Mouse (Mus musculus): Measurements from ENCODE around the gene Ccr6.

The Ccr6 gene

GRCm38 (mm10) chr17:8235743-8236142 is at the start of gene Ccr6:
Gene Ccr6, plus strand, starts transcription at chr17:8236043.
- DNase-seq = no peak

- DNase-seq = no peak
Observed at GRCm38 (mm10) chr17:8193678-8194077, 42.2 kb upstream of the Ccr6 start.

- no peak for DNase-seq
Observed at GRCm38 (mm10) chr17:8195685-8196376, 40.0 kb upstream of the Ccr6 start.

- no peak for DNase-seq
Observed at GRCm38 (mm10) chr17:8197652-8198051, 38.2 kb upstream of the Ccr6 start.

- DNase-seq = no peak
Observed at GRCm38 (mm10) chr17:8199067-8199935, 36.5 kb upstream of the Ccr6 start.

GRCm38 (mm10) chr17:8199936-8200330 is 35.9 kb upstream of the Ccr6 start:
- DNase-seq = no peak

GRCm38 (mm10) chr17:8203487-8203886 is 32.4 kb upstream of the Ccr6 start:
- no peak for DNase-seq

GRCm38 (mm10) chr17:8205221-8205631 is 30.6 kb upstream of the Ccr6 start:
- peak; percentile 61 for DNase-seq

GRCm38 (mm10) chr17:8206691-8207090 is 29.2 kb upstream of the Ccr6 start:
- DNase-seq = no peak

GRCm38 (mm10) chr17:8209696-8210095 is 26.1 kb upstream of the Ccr6 start:
- DNase-seq = no peak

GRCm38 (mm10) chr17:8210170-8210569 is 25.7 kb upstream of the Ccr6 start:
- DNase-seq = no peak

- no peak for DNase-seq
Observed at GRCm38 (mm10) chr17:8210675-8211074, 25.2 kb upstream of the Ccr6 start.

- no peak for DNase-seq
Observed at GRCm38 (mm10) chr17:8211399-8211798, 24.4 kb upstream of the Ccr6 start.

GRCm38 (mm10) chr17:8214369-8214768 is 21.5 kb upstream of the Ccr6 start:
- DNase-seq = no peak

- DNase-seq = no peak
Observed at GRCm38 (mm10) chr17:8215016-8215745, 20.7 kb upstream of the Ccr6 start.

- no peak for DNase-seq
Observed at GRCm38 (mm10) chr17:8223225-8223624, 12.6 kb upstream of the Ccr6 start.

GRCm38 (mm10) chr17:8224072-8224471 is 11.8 kb upstream of the Ccr6 start:
- DNase-seq = no peak

- no peak for DNase-seq
Observed at GRCm38 (mm10) chr17:8225166-8225565, 10.7 kb upstream of the Ccr6 start.

GRCm38 (mm10) chr17:8225746-8226145 is 10.1 kb upstream of the Ccr6 start:
- DNase-seq = no peak

- no peak for DNase-seq
Observed at GRCm38 (mm10) chr17:8228622-8229021, 7.2 kb upstream of the Ccr6 start.

GRCm38 (mm10) chr17:8229607-8230006 is 6.2 kb upstream of the Ccr6 start:
- DNase-seq = no peak

GRCm38 (mm10) chr17:8232089-8232488 is 3.8 kb upstream of the Ccr6 start:
- DNase-seq = peak; percentile 46

- DNase-seq = no peak
Observed at GRCm38 (mm10) chr17:8233618-8234214, 2.1 kb upstream of the Ccr6 start.
